Mouse (Mus musculus): ENCODE results near the gene Pcbp2.

Gene Pcbp2

DNA sequence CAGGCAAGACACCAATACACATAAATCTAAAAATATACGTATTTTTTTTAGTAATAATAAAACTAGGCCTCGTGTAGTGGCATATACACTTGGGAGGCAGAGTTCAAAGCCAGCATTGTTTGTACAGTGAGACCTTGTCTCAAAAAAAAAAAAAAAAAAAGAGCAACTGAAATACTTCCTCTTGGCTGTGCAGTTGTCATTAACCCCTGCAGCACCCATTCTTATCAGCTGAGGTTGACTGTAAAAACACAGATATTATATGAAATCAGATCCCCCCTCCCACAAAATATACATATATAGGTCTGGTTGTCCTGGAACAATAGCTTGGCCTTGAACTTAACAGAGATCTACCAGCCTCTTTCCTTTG, 36.1 kb downstream of the Pcbp2 start:
- no peak for DNase-seq (ENCODE audit: low read depth, low spot score)

- no peak for DNase-seq (ENCODE audit: low read depth, low spot score)
Measured at GRCm38 (mm10) chr15:102506864-102507263, 36.5 kb downstream of the Pcbp2 start.

GRCm38 (mm10) chr15:102507561-102507960, 37.2 kb downstream of the Pcbp2 start:
- no peak for DNase-seq (ENCODE audit: low read depth, low spot score)

DNA sequence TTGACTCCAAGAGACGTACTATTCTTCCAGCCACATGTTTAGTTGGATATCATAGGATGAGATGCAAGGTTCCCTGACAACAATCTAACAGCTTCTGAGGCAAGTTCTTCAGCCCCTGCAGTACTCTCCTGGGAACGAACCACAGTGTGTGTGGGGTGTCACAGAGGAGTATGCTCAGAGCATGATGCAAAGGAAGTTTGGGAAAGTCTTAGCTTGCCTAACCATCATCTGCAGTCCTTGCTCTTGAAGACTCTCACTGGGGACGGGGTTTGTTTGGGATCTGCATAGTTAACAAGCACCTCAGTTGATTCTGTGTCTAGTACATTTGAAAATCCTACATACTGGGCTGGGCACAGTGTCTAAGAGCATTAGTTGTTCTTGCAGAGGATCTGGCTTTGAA, 38.0 kb downstream of the Pcbp2 start:
- DNase-seq (ENCODE audit: low read depth, low spot score): no peak

DNA sequence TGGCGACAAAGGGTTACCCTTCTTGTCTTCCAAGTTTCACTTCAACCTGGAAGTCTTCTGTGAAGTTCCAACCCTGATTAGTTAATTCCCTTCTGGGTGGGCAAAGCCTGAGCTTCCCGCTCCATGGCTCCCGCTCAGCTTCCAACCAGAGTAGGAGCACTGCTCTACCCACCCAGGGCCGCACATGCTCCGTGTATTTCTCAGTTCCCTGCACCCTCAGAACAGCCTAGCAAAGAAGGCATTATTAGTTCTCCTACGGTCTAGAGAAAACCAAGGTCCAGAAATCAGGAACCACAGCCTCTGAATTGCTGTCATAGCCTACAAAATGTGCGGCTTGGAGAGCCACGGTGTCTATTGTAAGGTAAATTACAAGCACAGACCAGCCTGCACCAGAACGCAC, 39.8 kb downstream of the Pcbp2 start:
- DNase-seq (ENCODE audit: low read depth, low spot score): no peak

GRCm38 (mm10) chr15:102510590-102511284, 40.4 kb downstream of the Pcbp2 start:
- peak; percentile 98 for DNase-seq (ENCODE audit: low read depth, low spot score)

GRCm38 (mm10) chr15:102511285-102511833, 41.0 kb downstream of the Pcbp2 start:
- DNase-seq (ENCODE audit: low read depth, low spot score): no peak

DNA sequence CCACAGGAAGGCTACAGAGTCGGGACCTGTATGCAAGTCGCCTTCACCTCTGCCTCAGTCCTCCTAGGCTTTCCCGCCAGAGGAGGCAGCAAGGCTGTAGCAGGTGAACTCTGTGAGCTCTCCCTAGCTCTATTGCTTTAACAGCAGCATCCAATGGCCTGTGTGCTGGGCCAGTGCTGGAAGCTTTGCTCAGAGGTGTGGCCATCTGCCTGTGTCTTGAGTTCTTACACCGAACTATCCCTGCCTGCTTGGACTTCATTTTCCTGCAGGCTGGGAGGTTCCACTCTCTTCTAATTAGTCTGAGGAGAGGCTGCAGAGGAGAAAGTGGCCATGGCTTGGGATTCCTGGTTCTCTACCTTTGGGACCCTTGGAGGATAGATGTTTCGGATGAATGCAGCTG, 41.7 kb downstream of the Pcbp2 start:
- DNase-seq (ENCODE audit: low read depth, low spot score): no peak

GRCm38 (mm10) chr15:102512471-102512870, 42.1 kb downstream of the Pcbp2 start:
- DNase-seq (ENCODE audit: low read depth, low spot score): no peak

- DNase-seq (ENCODE audit: low read depth, low spot score): no peak
Measured at GRCm38 (mm10) chr15:102513004-102513403, 42.7 kb downstream of the Pcbp2 start.

DNA sequence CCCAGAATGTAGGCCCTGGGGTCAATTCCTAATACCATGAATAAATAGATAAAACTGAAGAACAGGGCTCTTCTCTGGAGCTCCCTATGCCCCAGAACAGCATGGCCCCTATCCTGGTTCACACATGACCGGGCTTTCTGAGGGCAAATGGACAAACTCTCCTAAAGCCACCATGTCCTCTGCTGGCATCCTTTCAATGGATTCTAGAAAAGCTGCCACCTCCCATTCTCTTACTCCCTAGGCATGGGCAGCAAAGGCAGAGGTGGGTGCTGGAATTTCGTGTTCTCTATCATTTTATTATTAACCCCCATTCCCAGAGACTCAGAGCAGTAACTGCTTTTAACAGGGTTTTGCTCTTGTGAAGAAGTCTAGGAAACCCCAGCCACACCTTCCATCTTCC, 44.9 kb downstream of the Pcbp2 start:
- no peak for DNase-seq (ENCODE audit: low read depth, low spot score)

DNA sequence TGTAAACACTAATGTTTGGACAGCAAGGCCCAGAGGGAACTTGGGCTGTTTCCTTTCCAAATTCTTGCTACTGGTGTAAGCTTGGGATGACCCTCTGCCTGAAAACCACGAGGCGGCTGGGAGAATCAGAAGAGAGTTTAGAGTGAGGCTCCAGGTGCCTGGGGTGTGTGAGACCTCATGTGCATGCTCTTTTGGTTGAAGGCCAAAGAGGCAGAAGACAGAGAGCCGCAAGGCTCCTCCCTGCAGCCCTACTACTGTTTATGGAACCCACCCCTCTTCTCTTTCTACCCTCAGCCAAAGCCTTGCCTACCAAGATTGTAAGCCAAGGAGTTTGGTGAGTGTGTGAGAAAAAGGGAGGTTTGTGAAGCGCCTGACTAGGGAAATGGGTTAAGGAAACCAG, 45.5 kb downstream of the Pcbp2 start:
- DNase-seq (ENCODE audit: low read depth, low spot score): no peak

DNA sequence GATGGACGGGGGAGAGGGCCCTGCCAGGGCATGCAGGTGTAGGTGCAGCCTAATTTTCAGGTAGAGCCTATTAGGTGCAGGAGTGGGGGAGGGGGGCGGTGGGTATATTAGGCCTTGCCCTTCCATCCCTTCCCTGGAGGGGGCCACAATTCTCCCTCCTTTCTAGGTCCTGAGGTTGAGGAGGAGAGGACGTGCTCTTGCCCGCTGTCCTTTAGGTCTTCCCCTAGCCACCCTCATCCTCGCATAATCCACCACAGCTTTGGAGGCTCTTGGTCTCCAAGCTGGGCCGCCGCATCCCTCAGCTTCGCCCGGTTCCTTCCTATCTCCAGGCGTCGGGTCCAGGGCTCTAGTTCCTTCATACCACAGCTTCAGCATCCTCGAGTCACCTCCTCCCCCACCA, 46.0 kb downstream of the Pcbp2 start:
- DNase-seq (ENCODE audit: low read depth, low spot score): peak; percentile 54

DNA sequence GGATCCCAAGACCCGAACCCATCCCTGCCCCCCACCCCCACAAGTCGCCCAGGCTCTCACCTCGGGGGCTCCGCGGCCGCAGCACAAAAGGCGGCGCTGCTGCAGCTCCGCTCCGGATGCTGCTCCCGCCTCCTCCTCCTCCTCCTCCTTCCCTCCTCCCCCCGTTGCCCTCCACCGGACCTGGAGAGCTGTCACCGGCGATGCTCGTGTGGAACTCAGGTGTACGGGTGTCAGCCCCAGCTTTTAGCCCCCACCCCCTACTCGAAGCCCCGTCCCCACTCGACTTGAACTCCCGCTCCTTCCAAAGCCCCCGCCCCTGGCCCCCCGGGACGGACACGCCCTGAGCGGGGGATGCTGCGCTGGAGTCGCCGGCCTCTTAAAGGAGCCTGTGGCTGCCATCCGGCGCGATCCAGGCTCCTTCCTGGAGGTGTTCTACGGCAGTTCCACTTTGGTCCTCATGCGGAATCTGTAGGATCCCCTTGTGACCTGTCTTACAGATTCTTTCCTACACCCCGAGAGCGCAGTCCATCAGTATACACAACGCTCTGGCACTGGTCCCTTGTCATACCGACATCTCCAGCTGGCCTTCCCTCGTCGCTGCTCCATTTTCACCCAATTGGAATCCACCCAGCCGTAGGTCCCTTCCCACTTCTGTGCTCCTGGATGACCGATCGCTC, 46.5 kb downstream of the Pcbp2 start, which contains the start of gene Map3k12:
Gene Map3k12 (minus strand): TSS at position 337 of the 677 bp plus-strand sequence.
- DNase-seq (ENCODE audit: low read depth, low spot score): peak; percentile 75

- no peak for DNase-seq (ENCODE audit: low read depth, low spot score)
Measured at GRCm38 (mm10) chr15:102517631-102517975, 47.3 kb downstream of the Pcbp2 start.

DNA sequence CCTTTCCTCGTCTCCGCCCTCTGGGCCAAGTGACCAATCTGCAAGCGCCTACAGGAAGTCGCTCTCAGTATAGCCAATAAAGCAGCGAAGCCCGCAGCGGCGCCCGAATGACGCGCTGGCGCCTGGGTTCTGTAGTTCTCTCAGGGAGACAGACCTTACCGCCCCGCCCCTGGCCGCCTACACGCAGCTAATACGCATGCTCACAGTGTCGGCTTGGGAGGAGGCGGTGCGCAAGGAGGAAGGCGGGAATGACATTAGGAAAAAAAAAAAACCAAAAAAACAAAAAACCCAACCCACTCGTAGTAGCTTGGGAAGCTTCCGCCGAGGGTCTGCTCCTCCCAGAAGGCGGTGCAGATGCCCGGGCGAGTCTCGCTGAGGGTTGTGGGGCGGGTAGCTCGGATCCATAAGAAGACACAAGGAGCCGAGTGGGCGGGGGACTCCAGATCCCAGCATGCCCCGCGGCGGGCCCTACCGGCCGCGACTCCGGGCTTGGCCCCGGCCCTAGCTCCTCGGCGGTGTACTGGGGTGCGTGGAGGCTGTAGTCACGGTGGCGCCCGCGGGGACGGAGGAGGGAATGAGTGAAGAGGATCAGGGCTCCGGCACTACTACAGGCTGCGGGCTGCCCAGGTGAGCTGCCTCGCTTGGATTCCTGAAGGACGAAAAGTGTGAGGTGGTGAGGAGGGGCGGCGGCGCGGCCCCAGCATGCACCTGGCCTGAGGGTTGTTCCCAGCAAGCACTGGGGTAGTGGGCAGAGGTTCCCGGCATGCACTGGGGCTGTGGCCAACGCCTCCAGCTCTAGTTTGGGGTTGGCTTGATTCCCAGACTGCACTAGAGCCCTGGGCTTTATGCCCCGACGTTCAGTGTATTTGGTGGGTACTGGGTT, 47.9 kb downstream of the Pcbp2 start, which contains the start of gene Tarbp2:
Gene Tarbp2 (plus strand): TSS at position 217 of the 883 bp plus-strand sequence.
- DNase-seq (ENCODE audit: low read depth, low spot score): peak; percentile 100

GRCm38 (mm10) chr15:102518859-102519201, 48.5 kb downstream of the Pcbp2 start:
- DNase-seq (ENCODE audit: low read depth, low spot score): no peak

GRCm38 (mm10) chr15:102519211-102520141, 49.1 kb downstream of the Pcbp2 start:
- no peak for DNase-seq (ENCODE audit: low read depth, low spot score)

- no peak for DNase-seq (ENCODE audit: low read depth, low spot score)
Measured at GRCm38 (mm10) chr15:102520416-102520815, 50.1 kb downstream of the Pcbp2 start.

DNA sequence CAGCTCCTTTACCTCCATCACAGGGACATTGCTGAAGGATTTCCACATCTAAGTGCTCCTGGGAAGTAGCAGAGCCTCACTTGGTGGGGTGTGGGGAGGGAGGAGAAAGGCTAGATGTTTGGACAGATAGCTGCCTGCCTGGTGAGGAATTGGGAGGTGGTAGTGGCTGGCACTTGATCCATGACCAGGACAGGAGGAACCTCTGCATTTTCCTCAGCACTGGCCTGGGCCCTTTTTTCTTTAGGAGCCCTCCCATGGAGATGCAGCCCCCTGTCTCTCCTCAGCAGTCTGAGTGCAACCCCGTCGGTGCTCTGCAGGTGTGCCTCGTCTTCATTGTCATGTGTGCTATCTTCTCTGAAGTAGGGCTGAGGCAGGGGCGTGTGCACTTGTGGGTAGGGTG, 51.1 kb downstream of the Pcbp2 start:
- no peak for DNase-seq (ENCODE audit: low read depth, low spot score)

GRCm38 (mm10) chr15:102524892-102525485, 54.6 kb downstream of the Pcbp2 start, which contains the start of gene Npff:
Gene Npff (minus strand): TSS chr15:102524942.
- peak; percentile 77 for DNase-seq (ENCODE audit: low read depth, low spot score)
